Mouse (Mus musculus) retina, postnatal 7 days (tissue): ENCODE measurements around the gene Gm21970.

ENCODE experiments used
- DNase-seq: peaks from one replicate; pipeline ENCODE4 v3.0.0-alpha.2; 2012; ENCODE audit warnings: low read depth, low spot score

The Gm21970 gene

DNA sequence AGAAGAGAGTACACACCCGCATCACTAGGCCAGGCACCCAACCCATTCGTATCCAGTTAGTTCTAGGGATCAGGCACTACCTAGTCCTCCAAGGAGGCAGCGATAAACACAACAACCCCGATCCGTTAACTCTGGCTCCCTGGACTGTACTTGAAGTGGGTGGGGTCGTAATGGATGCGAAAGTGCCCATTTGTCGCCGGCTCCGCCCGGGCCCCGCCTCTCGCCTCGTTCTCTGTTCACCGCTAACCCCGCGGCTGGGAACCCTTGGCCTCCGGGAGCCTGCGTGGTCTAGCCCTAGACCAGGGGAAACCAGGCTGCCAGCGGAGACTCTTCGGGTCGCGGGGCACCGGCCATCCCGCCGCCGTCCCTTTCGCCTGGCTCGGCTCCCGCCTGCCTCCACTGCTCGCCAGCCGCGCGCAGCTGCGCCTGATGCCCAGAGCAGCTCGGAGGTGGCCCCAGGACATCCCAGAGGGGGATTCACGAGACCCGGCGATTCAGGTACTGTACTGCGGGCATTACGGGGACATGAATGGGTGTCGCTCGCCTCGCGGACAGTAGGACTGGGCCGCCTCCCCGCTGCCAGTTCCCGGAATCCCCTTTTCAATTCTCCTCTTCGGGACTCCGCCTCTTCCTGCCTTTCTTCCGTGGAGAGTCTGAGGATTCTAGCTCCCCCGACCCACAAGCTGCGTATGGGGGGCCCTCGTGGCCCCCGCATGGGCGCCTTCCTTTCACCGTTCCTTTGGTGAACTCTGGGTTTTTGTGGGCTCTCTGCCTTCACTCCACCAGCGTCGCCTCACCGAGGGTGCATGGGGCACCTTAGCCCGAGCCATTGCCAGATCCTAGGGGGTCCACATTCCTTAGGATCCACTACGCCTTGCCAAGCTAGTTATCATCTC is 18.7 kb upstream of the Gm21970 start, which contains the start of gene Ifnar2:
Ifnar2 (plus strand) TSS at position 207 of the 896 bp plus-strand sequence.
- peak; percentile 59 for DNase-seq

- no peak for DNase-seq
Measured at GRCm38 (mm10) chr16:91373473-91374252, 17.9 kb upstream of the Gm21970 start.

GRCm38 (mm10) chr16:91374253-91374634 is 17.3 kb upstream of the Gm21970 start:
- DNase-seq, result no peak

DNA sequence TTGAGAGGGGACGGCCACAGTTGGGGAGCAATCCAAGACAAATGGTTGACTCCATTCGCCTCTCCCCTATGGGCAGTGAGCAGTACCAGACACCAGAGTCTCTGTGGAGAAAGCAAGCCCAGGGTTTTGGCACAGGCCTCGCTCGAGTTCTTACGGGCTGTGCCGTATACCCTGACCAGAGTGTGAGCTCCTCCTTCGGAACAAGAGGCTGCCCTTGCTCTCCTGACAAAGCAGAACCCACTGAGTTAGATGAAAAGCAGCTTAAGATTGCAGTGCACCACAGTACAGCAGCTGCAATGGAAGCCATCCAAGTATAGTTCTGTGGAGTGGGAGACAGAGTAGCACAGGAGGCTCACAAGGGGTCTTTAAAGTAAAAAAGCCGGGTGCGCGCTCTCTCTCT is 14.8 kb upstream of the Gm21970 start:
- no peak for DNase-seq

GRCm38 (mm10) chr16:91378431-91378986 is 13.0 kb upstream of the Gm21970 start:
- no peak for DNase-seq

GRCm38 (mm10) chr16:91378991-91379390 is 12.5 kb upstream of the Gm21970 start:
- no peak for DNase-seq

- DNase-seq, result no peak
Measured at GRCm38 (mm10) chr16:91379412-91379811, 12.1 kb upstream of the Gm21970 start.

- DNase-seq, result no peak
Measured at GRCm38 (mm10) chr16:91380151-91380550, 11.4 kb upstream of the Gm21970 start.

DNA sequence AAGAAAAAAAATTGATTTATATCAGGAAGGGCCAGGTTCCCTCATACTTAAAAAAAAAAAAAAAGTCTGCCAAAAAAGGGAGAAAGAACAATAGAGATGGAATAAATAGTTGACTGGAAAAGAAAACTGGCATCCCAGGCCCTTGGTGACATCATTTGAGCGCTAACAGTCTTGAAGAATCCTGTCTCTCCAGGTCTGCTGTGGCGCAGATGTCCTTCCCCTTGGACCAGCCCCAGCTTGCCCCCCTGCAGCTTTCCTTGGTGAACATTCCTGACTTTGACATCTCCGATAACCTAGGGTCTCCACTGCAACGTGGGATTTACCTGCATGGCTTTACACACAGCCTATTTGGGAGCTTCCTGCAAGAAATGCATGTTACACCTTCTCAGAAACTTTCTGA is 9.9 kb upstream of the Gm21970 start:
- DNase-seq, result no peak

DNA sequence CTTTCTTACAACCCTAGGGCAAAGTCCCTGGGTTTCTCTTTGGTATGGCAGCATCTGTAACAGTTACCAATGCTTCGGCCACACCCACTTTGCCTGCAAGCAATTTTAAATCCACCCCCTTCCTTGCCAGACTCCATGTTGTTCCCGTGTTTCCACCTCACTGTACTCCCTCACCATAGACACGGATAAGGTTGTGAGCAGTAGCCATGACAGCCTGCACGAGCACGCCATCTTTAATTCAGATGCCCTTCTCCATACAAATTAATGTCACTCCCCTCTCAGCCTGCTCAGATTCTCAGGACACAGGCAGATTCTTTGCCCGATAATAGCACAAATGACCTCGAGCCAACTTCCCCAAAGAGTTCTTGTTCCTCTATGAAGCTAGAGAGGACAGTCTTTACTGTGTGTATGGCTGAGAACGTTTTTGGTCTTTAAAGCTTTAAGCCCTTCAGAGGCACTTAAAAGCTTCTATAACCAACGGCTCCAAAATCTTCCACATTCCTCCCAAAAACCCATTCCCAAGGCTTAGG is 9.2 kb upstream of the Gm21970 start:
- no peak for DNase-seq

GRCm38 (mm10) chr16:91384221-91384620 is 7.3 kb upstream of the Gm21970 start:
- no peak for DNase-seq

- no peak for DNase-seq
Measured at GRCm38 (mm10) chr16:91385621-91386020, 5.9 kb upstream of the Gm21970 start.

GRCm38 (mm10) chr16:91386419-91387120 is 5.0 kb upstream of the Gm21970 start:
- no peak for DNase-seq

DNA sequence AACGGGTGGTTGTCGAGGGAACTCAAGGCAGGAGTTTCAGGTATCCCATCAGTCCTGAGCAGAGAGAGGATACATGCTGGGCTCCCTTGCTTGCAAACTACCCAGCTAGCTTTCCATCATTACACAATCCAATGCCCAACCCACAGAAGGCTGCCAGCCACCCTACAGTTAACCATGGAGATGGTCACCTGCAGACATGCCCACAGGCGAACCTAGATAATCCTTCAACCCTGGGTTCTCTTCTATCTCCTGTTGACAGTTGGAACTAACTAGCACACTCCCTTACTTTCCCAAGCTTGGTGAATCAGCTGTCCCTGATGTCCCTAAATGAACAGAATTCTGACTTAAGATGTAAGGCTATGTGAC is 4.4 kb upstream of the Gm21970 start:
- DNase-seq, result no peak

- DNase-seq, result no peak
Measured at GRCm38 (mm10) chr16:91390100-91390499, 1.4 kb upstream of the Gm21970 start.

DNA sequence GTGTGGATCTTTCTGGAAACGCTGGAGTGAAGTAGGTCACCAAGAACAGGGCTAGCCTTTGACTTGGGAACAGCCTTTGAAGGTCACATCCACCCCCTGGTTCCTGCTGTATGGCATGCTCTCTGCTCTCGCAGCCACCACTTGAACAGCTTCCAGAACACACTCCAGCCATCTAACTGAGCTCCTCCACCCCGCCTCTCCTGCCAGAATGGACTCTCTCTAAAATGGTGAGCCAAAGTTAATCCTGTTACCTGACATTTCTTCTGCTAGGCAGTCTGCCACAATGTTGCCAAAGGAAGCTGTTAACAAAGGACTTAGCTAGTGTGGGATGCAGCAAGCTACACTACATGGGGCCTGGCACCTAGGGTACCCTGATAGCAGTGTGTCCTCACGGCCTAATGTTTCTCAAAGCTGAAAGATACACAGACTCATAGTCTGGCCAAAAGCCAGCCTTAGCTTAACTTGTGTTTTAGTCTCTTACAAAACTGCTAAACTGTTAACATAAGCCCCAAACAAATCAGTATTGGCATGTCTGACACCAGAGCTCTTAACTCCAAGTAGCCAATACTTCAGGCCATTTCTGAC is 3.4 kb downstream of the Gm21970 start:
- no peak for DNase-seq

DNA sequence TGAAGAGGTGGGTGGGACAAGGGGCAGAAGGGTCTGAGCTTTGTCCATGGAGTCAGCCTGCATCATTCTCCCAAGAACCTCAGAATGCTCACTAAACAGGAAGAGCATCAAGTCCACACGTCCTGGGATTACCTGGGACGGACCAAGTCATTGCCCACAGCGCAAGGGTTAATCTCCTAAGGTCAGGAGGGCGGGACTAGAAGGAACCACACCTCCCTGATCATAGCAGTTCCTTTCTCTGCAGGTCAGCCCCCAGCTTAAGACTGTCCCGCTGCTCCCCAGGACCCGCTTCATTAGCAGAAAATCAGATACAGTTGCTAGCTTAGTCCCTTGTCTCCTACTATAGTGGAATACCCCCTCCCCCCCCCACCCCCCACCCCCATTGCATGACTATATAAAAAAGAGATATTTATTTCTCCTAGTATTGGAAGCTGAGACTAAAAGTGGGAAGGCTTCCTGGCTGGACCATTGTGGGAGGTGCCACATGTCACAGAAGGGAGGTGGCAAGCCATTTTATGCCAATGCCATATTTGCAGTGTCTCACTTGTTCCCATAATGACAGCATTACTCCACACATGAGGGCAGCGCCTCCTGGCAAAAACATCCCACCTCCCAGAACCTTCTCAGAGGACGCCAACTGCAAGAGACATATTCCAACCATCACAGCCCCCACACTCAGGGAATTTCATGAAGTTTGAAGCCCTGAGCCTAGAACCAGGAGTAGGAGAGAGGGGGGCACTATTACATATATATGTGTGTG is 4.3 kb downstream of the Gm21970 start:
- DNase-seq, result no peak

GRCm38 (mm10) chr16:91396844-91397537 is 5.5 kb downstream of the Gm21970 start:
- no peak for DNase-seq

DNA sequence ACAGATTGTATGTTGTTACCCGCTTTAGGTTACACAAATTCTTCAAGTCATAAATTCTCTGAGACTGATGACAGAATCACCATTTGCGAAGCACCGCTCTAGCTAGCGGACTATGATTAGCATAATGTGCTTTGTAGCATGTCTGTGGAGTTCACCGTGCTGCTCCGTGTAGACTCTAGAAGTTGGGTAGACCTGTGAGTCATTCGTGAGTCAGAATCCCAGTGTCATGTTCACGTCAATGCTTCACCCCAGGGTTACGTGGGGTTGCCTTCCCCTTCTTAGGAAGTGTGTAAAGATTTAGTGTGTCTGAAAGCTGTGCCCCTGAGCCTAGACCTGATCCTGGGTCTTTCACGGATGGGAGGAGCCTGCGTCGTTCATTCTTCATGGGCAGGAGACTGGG is 6.5 kb downstream of the Gm21970 start:
- no peak for DNase-seq

DNA sequence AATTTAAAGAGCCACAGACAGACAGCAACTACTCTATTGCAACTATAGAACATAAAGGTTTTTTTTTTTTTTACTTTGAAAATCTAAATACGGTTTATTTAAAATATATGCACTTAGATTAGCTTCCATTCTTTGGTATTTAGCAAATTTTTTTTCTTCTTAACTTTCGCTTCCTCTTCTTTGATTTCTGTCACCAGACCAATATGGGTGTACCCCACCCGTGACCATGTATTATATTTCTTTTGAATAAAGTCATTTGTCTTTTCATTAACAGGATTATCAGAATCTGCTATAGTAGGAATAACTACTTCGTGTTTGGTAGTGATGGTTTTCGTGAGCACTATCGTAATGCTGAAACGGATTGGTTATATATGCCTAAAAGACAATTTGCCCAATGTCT is 7.4 kb downstream of the Gm21970 start:
- no peak for DNase-seq
